Mouse (Mus musculus) limb, embryonic 14.5 days (tissue): Measurements from ENCODE around the gene Tmem43. TPM values are rescaled to one million over a fixed set of nuclear protein-coding genes. Genes with fewer than 3 reads are reported as not detected.

Experiments
- ATAC-seq: fragments of 200-750 bp; cut with Nextera tagmentation; 2 replicates; pipeline ENCODE4 v1.8.0; 2017; ENCODE audit warnings: low read depth, moderate number of reproducible peaks, moderate TSS enrichment; ENCODE audit not compliant: low FRiP score
- DNase-seq: peaks from one replicate; pipeline ENCODE4 v3.0.0-alpha.2; 2015; ENCODE audit warnings: low spot score
- H3K27ac ChIP-seq: fragments of 300-500 bp; sonication (generic); replicated peaks from 2 replicates; pipeline ENCODE4 v1.5.1; 2014; ENCODE audit warnings: low read depth, mild to moderate bottlenecking, low read length, moderate library complexity, mixed read lengths
- H3K27me3 ChIP-seq: fragments of 300-500 bp; sonication (generic); 2 replicates; pipeline ENCODE4 v1.6.1; 2014; ENCODE audit warnings: low read length, mixed read lengths; ENCODE audit not compliant: control insufficient read depth, insufficient read depth
- H3K36me3 ChIP-seq: fragments of 300-500 bp; sonication (generic); 2 replicates; pipeline ENCODE4 v1.6.1; 2014; ENCODE audit warnings: mild to moderate bottlenecking, low read length, moderate library complexity, mixed read lengths; ENCODE audit not compliant: control insufficient read depth, insufficient read depth
- H3K4me1 ChIP-seq: fragments of 300-500 bp; sonication (generic); 2 replicates; pipeline ENCODE4 v1.6.1; 2014; ENCODE audit warnings: antibody characterized with exemption, low read length, mixed read lengths; ENCODE audit not compliant: control insufficient read depth, insufficient read depth
- H3K4me2 ChIP-seq: fragments of 300-500 bp; sonication (generic); replicated peaks from 2 replicates; pipeline ENCODE4 v1.6.1; 2014; ENCODE audit warnings: low read depth, mild to moderate bottlenecking, low read length, moderate library complexity; ENCODE audit not compliant: severe bottlenecking
- H3K4me3 ChIP-seq: fragments of 300-500 bp; sonication (generic); replicated peaks from 2 replicates; pipeline ENCODE4 v1.5.1; 2014; ENCODE audit warnings: low read length
- H3K9ac ChIP-seq: fragments of 300-500 bp; sonication (generic); 2 replicates; pipeline ENCODE4 v1.6.1; 2014; ENCODE audit warnings: mild to moderate bottlenecking, low read depth, low read length, moderate library complexity; ENCODE audit not compliant: severe bottlenecking
- H3K9me3 ChIP-seq: fragments of 300-500 bp; sonication (generic); 2 replicates; pipeline ENCODE4 v1.6.1; 2016; ENCODE audit warnings: low read length; ENCODE audit not compliant: control insufficient read depth
- POLR2A ChIP-seq: fragments of 200-500 bp; IDR thresholded peaks from 2 replicates; pipeline ENCODE4 v1.8.0; 2012; ENCODE audit warnings: inconsistent platforms, mild to moderate bottlenecking, moderate library complexity, borderline replicate concordance; ENCODE audit not compliant: insufficient read depth, insufficient read length; ENCODE audit errors: extremely low read depth
- WGBS: fragments of 180-500 bp; shearing (Covaris S2); extraction: QIAGEN DNeasy Blood & Tissue Kit; methylation state at CpG from one replicate; pipeline ENCODE4 v1.1.7; 2014; 5-methylcytosine and 5-hydroxymethylcytosine counted together
- polyA plus RNA-seq, 2 experiments: library from polyadenylated mRNA; depleted of rRNA in 1 of 2; stranded (reverse) in 1 of 2; unstranded in 1 of 2; fragments of >200 nt; fragmentation: Nextera tagmentation in 1 of 2; extraction: Ambion mirVana in 1 of 2; gene quantifications; 2 replicates each; pipeline versions ENCODE4 v1.2.1 to v1.2.3; 2012 to 2014

Gene Tmem43
- polyA plus RNA-seq, 2 experiments = 60.3 to 65.7 TPM

- Histone ChIP-seq H3K27ac (no peak overlapping the region), H3K36me3 (peaks cover 13% of the 10 kb centered on the region; the same call in 1 of the 2 replicates), H3K9ac (no peak overlapping the region), H3K4me2 (no peak overlapping the region), H3K4me1 (0 out of 2 replicates have a peak, but pooled peaks cover under 1% of the 10 kb centered on the region), H3K27me3 (no peaks in the 10 kb centered on the region), H3K9me3 (no peaks in the 10 kb centered on the region), H3K4me3 (no peak overlapping the region)
- no peak for DNase-seq
- ATAC-seq = no peak
- TF ChIP-seq POLR2A = no peak
- WGBS = 84% methylated on average over 7 of the region's 7 CpGs
Observed at GRCm38 (mm10) chr6:91528265-91528664, 54.8 kb downstream of the Tmem43 start.

- H3K4me2 ChIP-seq = no peak overlapping the region
- 0 out of 2 replicates have a peak, but pooled peaks cover 5% of the 10 kb centered on the region for H3K4me1 ChIP-seq
- TF ChIP-seq POLR2A = no peak
- H3K27ac ChIP-seq = no peak overlapping the region
- ATAC-seq = no peak
- no peak for DNase-seq
- H3K36me3 ChIP-seq = no peaks in the 10 kb centered on the region; the same call in 1 of the 2 replicates
- no peaks in the 10 kb centered on the region for H3K9me3 ChIP-seq
- no peak overlapping the region for H3K9ac ChIP-seq
- no peaks in the 10 kb centered on the region for H3K27me3 ChIP-seq
- 89% methylated on average over 8 of the region's 8 CpGs for WGBS
- H3K4me3 ChIP-seq = no peak overlapping the region
Observed at GRCm38 (mm10) chr6:91530673-91531072, 57.2 kb downstream of the Tmem43 start.

GRCm38 (mm10) chr6:91531276-91531675 lies 57.8 kb downstream of the Tmem43 start:
- Histone ChIP-seq H3K9ac (no peak overlapping the region), H3K9me3 (no peaks in the 10 kb centered on the region), H3K4me3 (no peak overlapping the region), H3K27ac (no peak overlapping the region), H3K4me1 (0 out of 2 replicates have a peak, but pooled peaks cover 5% of the 10 kb centered on the region), H3K36me3 (no peaks in the 10 kb centered on the region), H3K4me2 (no peak overlapping the region), H3K27me3 (no peaks in the 10 kb centered on the region)
- ATAC-seq (no peak), DNase-seq (no peak)
- no peak for TF ChIP-seq POLR2A
- WGBS = 81% methylated on average over 6 of the region's 6 CpGs

GRCm38 (mm10) chr6:91532661-91533060 lies 59.2 kb downstream of the Tmem43 start:
- H3K9ac ChIP-seq = no peak overlapping the region
- no peak overlapping the region for H3K4me2 ChIP-seq

GRCm38 (mm10) chr6:91533359-91533758 lies 59.9 kb downstream of the Tmem43 start:
- H3K36me3 ChIP-seq = no peaks in the 10 kb centered on the region
- no peak overlapping the region for H3K9ac ChIP-seq
- ATAC-seq = peak; percentile 41
- H3K4me3 ChIP-seq = no peak overlapping the region
- WGBS = 49% methylated on average over 5 of the region's 5 CpGs
- no peak for TF ChIP-seq POLR2A
- H3K4me1 ChIP-seq = 0 out of 2 replicates have a peak, but pooled peaks cover 5% of the 10 kb centered on the region
- no peak overlapping the region for H3K27ac ChIP-seq
- no peak for DNase-seq
- H3K9me3 ChIP-seq = no peaks in the 10 kb centered on the region
- H3K27me3 ChIP-seq = no peaks in the 10 kb centered on the region
- H3K4me2 ChIP-seq = no peak overlapping the region

More at GRCm38 (mm10) chr6:91532661-91533060, 59.2 kb downstream of the Tmem43 start:
- WGBS = 67% methylated on average over 6 of the region's 6 CpGs
- DNase-seq = no peak
- Histone ChIP-seq H3K27me3 (no peaks in the 10 kb centered on the region), H3K27ac (no peak overlapping the region), H3K9me3 (no peaks in the 10 kb centered on the region), H3K4me1 (0 out of 2 replicates have a peak, but pooled peaks cover 5% of the 10 kb centered on the region), H3K36me3 (no peaks in the 10 kb centered on the region), H3K4me3 (no peak overlapping the region)
- TF ChIP-seq POLR2A = no peak
- no peak for ATAC-seq
